ENCODE assay signal across 32 mouse cellular contexts in the genomic region with DNA sequence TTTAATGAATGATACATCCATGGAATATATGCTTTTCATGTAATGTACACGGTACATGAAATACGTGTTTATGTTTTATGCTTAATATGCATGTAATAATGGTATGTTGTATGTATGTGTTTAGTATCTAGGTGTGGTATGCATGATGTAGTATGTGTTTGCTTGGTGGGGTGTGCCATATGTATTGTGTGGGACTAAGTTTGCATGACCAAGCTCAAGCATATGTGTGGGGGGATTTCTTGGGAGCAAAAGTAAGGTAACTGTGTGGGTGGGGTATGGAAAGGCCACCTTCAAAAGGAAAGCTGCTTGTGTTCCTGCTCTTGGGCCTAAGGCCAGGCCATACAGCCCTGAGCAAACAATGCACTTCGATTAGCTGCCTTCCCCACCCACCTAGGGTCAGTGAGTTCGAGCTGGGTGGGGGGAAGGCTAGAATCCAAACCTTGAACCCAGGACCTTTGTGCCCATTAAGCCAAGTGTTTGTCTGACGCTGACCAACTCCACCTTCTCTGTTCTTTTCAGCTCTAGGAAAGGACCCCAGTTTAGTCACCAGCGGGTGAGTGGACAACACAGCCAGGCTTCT. TPM values are rescaled to one million over a fixed set of nuclear protein-coding genes. Genes with fewer than 3 reads are reported as not detected.
"Had no signal": no experiment of that assay in that cellular context is flagged by ENCODE, and none has a peak within 500 bp of the region (broad histone marks: within the 10 kb centered on the region; RNA-seq: fewer than 3 reads in every experiment).

No protein-coding gene starts in this region.

- H3K36me3 ChIP-seq: midbrain, embryonic 12.5 days; neural tube, embryonic 13.5 days had no signal

- DNase-seq: kidney, adult 18-20 months; kidney, adult 9 months; kidney, postnatal 14 days; layer of hippocampus, adult 9-11 months; lung, adult 2 months; lung, postnatal 14 days; lung, postnatal 4 days; thymus, postnatal 25 days had no signal

- ATAC-seq: inflammation-experienced regulatory T-cells, adult 6 months; intestine, embryonic 16.5 days had no signal

- H3K4me2 ChIP-seq: midbrain, embryonic 12.5 days; neural tube, embryonic 13.5 days had no signal

- H3K9me3 ChIP-seq: midbrain, embryonic 12.5 days; neural tube, embryonic 13.5 days had no signal

- H3K4me3 ChIP-seq: layer of hippocampus, adult 2 months; midbrain, embryonic 12.5 days; myocyte; neural tube, embryonic 13.5 days had no signal

- H3K27me3 ChIP-seq: midbrain, embryonic 12.5 days; neural tube, embryonic 13.5 days had no signal

- H3K4me1 ChIP-seq: midbrain, embryonic 12.5 days; neural tube, embryonic 13.5 days had no signal

- H3K9ac ChIP-seq: liver, embryonic 14.5 days; midbrain, embryonic 12.5 days; neural tube, embryonic 13.5 days had no signal

- H3K27ac ChIP-seq: layer of hippocampus, adult 2 months; liver, embryonic 14.5 days; midbrain, embryonic 12.5 days; neural tube, embryonic 13.5 days had no signal

RNA-seq across cellular contexts. Expression of a gene that starts 1.8 kb away (rescaled TPM):
- total RNA-seq: megakaryocyte progenitor cell, adult 5-6 weeks; megakaryocyte-erythroid progenitor cell, adult 5-6 weeks; monocyte, adult 5-6 weeks; neutrophil, adult 5-6 weeks had no signal

RNA-seq across cellular contexts. Expression of a gene that starts 42.6 kb away (rescaled TPM):
- total RNA-seq: layer of hippocampus, adult 2 months; layer of hippocampus, postnatal 25 days; left cerebral cortex, adult 18-20 months; left cerebral cortex, postnatal 10 days; left cerebral cortex, postnatal 36 days; monocyte, adult 5-6 weeks; neutrophil, adult 5-6 weeks had no signal
- polyA plus RNA-seq: inflammation-experienced regulatory T-cells, adult 6 months; large intestine, adult 2 months; limb, embryonic 11.5 days; limb, embryonic 14.5 days; lung, adult 2 months; lung, embryonic 16.5 days; midbrain, embryonic 12.5 days; midbrain, embryonic 16.5 days; myocyte; neural tube, embryonic 13.5 days; small intestine, adult 2 months; stomach, embryonic 14.5 days had no signal

RNA-seq across cellular contexts. Expression of a gene that starts 46.2 kb away (rescaled TPM):
- total RNA-seq: layer of hippocampus, adult 2 months; layer of hippocampus, postnatal 25 days; left cerebral cortex, adult 18-20 months; left cerebral cortex, postnatal 10 days; left cerebral cortex, postnatal 36 days; megakaryocyte progenitor cell, adult 5-6 weeks; megakaryocyte-erythroid progenitor cell, adult 5-6 weeks; monocyte, adult 5-6 weeks; neutrophil, adult 5-6 weeks had no signal
- polyA plus RNA-seq: inflammation-experienced regulatory T-cells, adult 6 months; large intestine, adult 2 months; limb, embryonic 11.5 days; limb, embryonic 14.5 days; liver, embryonic 14.5 days; lung, adult 2 months; lung, embryonic 16.5 days; midbrain, embryonic 12.5 days; midbrain, embryonic 16.5 days; myocyte; neural tube, embryonic 13.5 days; small intestine, adult 2 months; spleen, adult 2 months; thymus, postnatal 0 days had no signal
